Mouse (Mus musculus): ENCODE results near the gene Ttc23. TPM values are rescaled to one million over a fixed set of nuclear protein-coding genes. Genes with fewer than 3 reads are reported as not detected.

The Ttc23 gene
- 5.4 and 8.9 TPM in 2 replicates for polyA plus RNA-seq (2015; fragmentation: Nextera tagmentation; extraction: Ambion mirVana)

DNA sequence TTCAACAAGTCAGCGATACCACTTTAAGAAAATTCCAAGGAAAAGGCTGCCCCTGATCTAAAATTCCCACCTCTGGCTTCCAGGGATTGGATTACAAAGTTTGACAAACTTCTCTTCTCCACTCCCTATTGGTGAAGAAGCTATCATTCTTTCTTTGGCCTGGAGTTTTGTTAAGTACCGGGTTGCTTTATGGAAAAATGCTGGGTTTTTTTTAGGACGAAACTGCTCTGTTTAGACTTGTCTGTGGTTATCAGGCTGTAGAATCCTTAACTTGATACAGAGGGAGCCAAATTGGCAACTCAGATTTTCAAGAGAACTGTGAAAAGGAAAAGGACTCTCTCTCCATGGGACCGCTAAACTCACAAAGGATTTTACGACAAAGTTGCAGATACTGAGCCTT is at the start of gene Ttc23:
Ttc23 (plus strand) TSS at position 134 of the 400 bp plus-strand sequence.
- H3K4me3 ChIP-seq (ENCODE audit: low read depth, low read length), result peak within 1 kb of the TSS; percentile 66
- H3K27ac ChIP-seq (ENCODE audit: low read length), result no peak within 1 kb of the TSS
- H3K4me2 ChIP-seq (ENCODE audit: low read length), result peak within 1 kb of the TSS; percentile 82
- peaks cover 12% of the 10 kb centered on the region for H3K4me1 ChIP-seq (ENCODE audit: control insufficient read depth, insufficient read depth, low read length)
- no peaks in the 10 kb centered on the region for H3K27me3 ChIP-seq (ENCODE audit: control insufficient read depth, insufficient read depth, low read depth, low read length)
- H3K9me3 ChIP-seq (replicated peaks; ENCODE audit: control insufficient read depth, low read length, poor library complexity, severe bottlenecking), result no peaks in the 10 kb centered on the region
- H3K9ac ChIP-seq (ENCODE audit: low read depth, low read length), result peak within 1 kb of the TSS; percentile 83
- H3K36me3 ChIP-seq (ENCODE audit: control insufficient read depth, insufficient read depth, low read length), result no peaks in the 10 kb centered on the region
- ATAC-seq, result no peak
- WGBS, result 0% methylated on average over 5 of the region's 5 CpGs

DNA sequence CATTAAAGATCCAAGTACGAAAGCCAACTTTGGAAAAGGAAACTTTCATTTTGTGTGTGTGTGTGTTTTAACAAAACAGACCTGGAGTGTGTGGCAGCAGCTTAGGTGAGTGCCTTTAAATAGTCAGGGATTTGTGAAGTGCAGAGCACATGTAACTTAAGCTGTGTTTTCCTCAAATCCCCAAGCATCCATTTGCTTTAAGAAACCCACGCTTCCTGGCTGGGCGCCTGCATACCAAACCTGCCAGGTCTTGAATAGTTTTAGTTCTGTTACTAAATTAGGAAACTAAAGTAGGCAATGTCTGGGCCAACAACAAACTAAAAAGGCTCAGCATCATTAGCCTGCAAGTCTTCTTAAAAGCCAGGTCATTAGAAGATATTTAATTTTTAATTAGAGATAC is 49.2 kb upstream of the Ttc23 start:
- Histone ChIP-seq H3K36me3 (ENCODE audit: control insufficient read depth, insufficient read depth, low read length) (0 out of 2 replicates have a peak, but pooled peaks cover 3% of the 10 kb centered on the region), H3K9me3 (replicated peaks; ENCODE audit: control insufficient read depth, low read length, poor library complexity, severe bottlenecking) (no peaks in the 10 kb centered on the region), H3K4me2 (ENCODE audit: low read length) (no peak overlapping the region), H3K27ac (ENCODE audit: low read length) (no peak overlapping the region), H3K27me3 (ENCODE audit: control insufficient read depth, insufficient read depth, low read depth, low read length) (no peaks in the 10 kb centered on the region), H3K4me1 (ENCODE audit: control insufficient read depth, insufficient read depth, low read length) (0 out of 2 replicates have a peak, but pooled peaks cover 2% of the 10 kb centered on the region), H3K9ac (ENCODE audit: low read depth, low read length) (no peak overlapping the region), H3K4me3 (ENCODE audit: low read depth, low read length) (no peak overlapping the region)
- WGBS, result 78% methylated on average over 3 of the region's 3 CpGs
- no peak for ATAC-seq

DNA sequence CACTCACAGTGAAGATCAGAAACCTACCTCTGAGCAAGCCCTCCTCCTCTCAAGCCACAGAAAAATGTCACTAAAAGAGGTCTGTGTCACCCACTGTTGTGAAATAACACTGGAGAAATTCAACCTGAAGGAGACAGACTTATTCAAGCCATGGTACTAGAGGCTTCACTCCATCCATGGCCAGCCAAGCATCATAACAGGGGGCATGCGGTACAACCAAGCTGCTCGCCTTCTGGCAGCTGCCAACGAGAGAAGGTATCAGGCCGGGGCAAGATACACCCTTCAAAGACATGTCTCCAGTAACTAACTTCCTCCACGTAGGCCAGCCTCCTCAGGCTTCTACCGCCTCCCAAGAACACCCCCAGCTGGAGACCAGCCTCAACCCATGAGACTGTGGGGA is 42.1 kb upstream of the Ttc23 start:
- H3K9ac ChIP-seq (ENCODE audit: low read depth, low read length), result no peak overlapping the region
- peaks cover 3% of the 10 kb centered on the region; the same call in 1 of the 2 replicates for H3K4me1 ChIP-seq (ENCODE audit: control insufficient read depth, insufficient read depth, low read length)
- H3K9me3 ChIP-seq (replicated peaks; ENCODE audit: control insufficient read depth, low read length, poor library complexity, severe bottlenecking), result no peaks in the 10 kb centered on the region
- H3K36me3 ChIP-seq (ENCODE audit: control insufficient read depth, insufficient read depth, low read length), result no peaks in the 10 kb centered on the region
- 88% methylated on average over 6 of the region's 6 CpGs for WGBS
- H3K27ac ChIP-seq (ENCODE audit: low read length), result no peak overlapping the region
- H3K4me3 ChIP-seq (ENCODE audit: low read depth, low read length), result no peak overlapping the region
- H3K27me3 ChIP-seq (ENCODE audit: control insufficient read depth, insufficient read depth, low read depth, low read length), result no peaks in the 10 kb centered on the region
- ATAC-seq, result no peak
- no peak overlapping the region for H3K4me2 ChIP-seq (ENCODE audit: low read length)

DNA sequence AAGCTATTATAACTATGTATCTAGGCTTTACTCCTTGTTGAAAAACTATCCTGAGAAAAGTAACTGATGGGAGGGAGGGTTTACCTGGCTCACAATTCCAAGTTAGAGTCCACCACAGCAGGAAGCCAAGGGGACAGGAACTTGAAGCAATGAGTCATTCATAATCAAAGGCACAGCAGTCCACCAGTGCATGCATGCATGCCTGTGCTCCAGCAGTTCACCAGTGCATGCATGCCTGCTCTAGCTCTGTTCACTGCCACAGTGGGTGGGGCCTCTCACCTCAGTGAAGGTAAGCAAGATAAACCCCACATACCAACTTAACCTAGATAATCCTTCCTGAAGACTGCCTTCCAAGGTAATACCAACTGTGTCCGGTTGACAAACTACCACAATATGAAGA is 41.0 kb upstream of the Ttc23 start:
- Histone ChIP-seq H3K9ac (ENCODE audit: low read depth, low read length) (no peak overlapping the region), H3K9me3 (replicated peaks; ENCODE audit: control insufficient read depth, low read length, poor library complexity, severe bottlenecking) (no peaks in the 10 kb centered on the region), H3K4me1 (ENCODE audit: control insufficient read depth, insufficient read depth, low read length) (peaks cover 3% of the 10 kb centered on the region; the same call in 1 of the 2 replicates), H3K4me3 (ENCODE audit: low read depth, low read length) (no peak overlapping the region), H3K36me3 (ENCODE audit: control insufficient read depth, insufficient read depth, low read length) (no peaks in the 10 kb centered on the region), H3K4me2 (ENCODE audit: low read length) (no peak overlapping the region), H3K27me3 (ENCODE audit: control insufficient read depth, insufficient read depth, low read depth, low read length) (no peaks in the 10 kb centered on the region), H3K27ac (ENCODE audit: low read length) (no peak overlapping the region)
- 82% methylated on average over 1 of the region's 1 CpGs for WGBS
- no peak for ATAC-seq

DNA sequence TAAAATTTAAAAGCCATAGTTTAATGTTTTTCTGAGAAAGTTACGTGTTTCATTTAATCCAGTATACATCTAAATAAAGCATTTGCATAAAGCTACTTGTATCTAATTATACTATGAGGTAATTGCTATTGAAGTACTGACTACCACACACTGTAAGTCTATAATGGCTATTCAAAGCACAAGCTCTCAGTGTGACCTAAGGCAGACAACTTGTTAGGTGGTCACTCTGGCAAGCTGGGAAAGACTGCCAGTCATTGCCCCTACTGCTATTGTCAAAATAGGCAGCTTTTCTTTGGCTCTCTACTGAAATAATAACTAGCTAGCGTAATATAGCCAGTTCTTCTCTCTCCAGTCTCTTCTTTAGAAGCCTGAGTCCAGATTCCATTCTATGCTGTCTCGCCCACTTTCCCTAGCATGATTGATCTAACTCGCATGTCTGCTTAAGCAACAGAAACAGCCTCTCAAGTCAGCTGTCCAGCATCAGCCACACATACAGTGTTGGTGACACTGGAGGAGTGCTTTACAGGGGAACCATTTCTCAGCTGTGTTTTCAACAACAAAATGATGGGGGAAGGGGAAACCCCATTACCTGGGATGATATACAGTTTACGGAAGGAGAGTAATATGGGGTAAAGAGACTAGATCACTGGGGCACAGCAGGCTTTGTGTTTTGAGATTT is 39.4 kb upstream of the Ttc23 start:
- Histone ChIP-seq H3K27me3 (ENCODE audit: control insufficient read depth, insufficient read depth, low read depth, low read length) (no peaks in the 10 kb centered on the region), H3K9ac (ENCODE audit: low read depth, low read length) (no peak overlapping the region; the same call in 1 of the 2 replicates), H3K36me3 (ENCODE audit: control insufficient read depth, insufficient read depth, low read length) (no peaks in the 10 kb centered on the region), H3K4me1 (ENCODE audit: control insufficient read depth, insufficient read depth, low read length) (peaks cover 3% of the 10 kb centered on the region; the same call in 1 of the 2 replicates), H3K9me3 (replicated peaks; ENCODE audit: control insufficient read depth, low read length, poor library complexity, severe bottlenecking) (no peaks in the 10 kb centered on the region), H3K4me3 (ENCODE audit: low read depth, low read length) (no peak overlapping the region), H3K4me2 (ENCODE audit: low read length) (no peak overlapping the region), H3K27ac (ENCODE audit: low read length) (no peak overlapping the region)
- peak; percentile 45; the same call in 1 of the 2 replicates for ATAC-seq
- 42% methylated on average over 5 of the region's 5 CpGs for WGBS

DNA sequence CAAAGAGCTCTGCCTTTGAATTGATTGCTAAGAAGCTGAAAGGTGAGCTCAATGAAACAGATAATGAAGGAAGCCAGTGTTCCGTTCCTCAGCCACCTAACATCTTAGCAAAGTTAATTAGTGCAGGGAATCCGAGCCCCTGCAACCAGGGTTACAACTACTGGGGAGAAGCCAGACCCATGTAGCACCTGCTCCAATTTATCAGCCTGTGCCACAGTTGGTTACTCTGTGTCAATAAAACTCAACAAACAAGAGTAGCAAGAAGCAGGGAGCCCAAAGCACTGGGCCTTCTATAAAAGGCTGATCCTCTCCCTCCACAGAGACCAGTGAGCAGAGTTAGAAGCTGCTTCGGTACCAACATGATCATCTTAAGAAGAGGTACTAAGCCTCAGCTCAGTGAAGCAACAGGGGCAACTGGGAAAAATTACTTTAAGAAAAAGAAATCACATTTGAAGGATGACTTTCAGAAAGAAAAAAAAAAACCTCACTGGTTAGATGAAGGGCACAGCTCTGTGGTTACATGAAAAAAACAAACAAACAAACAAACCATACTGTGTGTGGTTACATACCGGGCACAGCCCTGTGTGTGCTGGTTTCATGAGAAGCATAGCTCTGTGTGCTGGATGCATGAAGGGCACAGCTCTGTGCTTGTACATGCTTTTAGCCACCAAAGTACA is 38.7 kb upstream of the Ttc23 start:
- no peak overlapping the region for H3K4me2 ChIP-seq (ENCODE audit: low read length)
- H3K36me3 ChIP-seq (ENCODE audit: control insufficient read depth, insufficient read depth, low read length), result no peaks in the 10 kb centered on the region
- H3K9me3 ChIP-seq (replicated peaks; ENCODE audit: control insufficient read depth, low read length, poor library complexity, severe bottlenecking), result no peaks in the 10 kb centered on the region
- 34% methylated on average over 4 of the region's 4 CpGs for WGBS
- ATAC-seq, result 0 out of 2 replicates have a peak, but pooled peaks have one; percentile 51
- no peak overlapping the region for H3K4me3 ChIP-seq (ENCODE audit: low read depth, low read length)
- H3K4me1 ChIP-seq (ENCODE audit: control insufficient read depth, insufficient read depth, low read length), result peaks cover 3% of the 10 kb centered on the region; the same call in 1 of the 2 replicates
- H3K27ac ChIP-seq (ENCODE audit: low read length), result no peak overlapping the region
- no peak overlapping the region for H3K9ac ChIP-seq (ENCODE audit: low read depth, low read length)
- no peaks in the 10 kb centered on the region for H3K27me3 ChIP-seq (ENCODE audit: control insufficient read depth, insufficient read depth, low read depth, low read length)

DNA sequence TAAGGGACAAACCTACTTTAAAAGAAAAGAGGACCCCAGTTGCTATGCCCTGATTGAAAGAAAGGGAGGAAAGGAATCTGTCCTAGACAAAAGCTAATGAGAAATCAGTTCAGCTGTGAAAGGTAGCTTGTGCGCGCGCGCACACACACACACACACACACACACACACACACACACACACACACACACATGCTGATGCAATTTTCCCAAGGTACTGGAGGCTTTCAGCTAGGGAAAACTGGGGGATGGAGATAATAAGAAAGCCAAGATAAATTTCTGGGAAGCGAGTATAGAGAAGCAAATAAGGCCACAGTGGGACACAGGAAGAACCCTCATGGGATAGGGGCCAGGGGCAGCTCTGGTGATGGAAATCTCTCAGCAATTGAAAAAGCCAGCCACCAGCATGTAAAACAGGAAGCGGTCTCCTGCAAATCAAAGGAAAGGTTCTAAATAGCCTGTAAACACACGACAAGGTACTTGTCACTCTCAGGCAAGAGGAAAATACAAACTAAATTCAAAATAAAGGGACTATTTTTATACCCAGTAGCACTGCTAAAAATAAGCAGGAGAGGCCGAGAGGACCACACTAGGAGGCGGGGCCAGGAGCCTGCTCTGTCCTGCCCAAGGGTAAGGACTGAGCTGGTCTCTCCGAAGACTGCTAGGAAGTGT is 33.3 kb upstream of the Ttc23 start:
- H3K4me1 ChIP-seq (ENCODE audit: control insufficient read depth, insufficient read depth, low read length), result peaks cover 7% of the 10 kb centered on the region
- no peak overlapping the region for H3K27ac ChIP-seq (ENCODE audit: low read length)
- H3K27me3 ChIP-seq (ENCODE audit: control insufficient read depth, insufficient read depth, low read depth, low read length), result no peaks in the 10 kb centered on the region
- H3K4me3 ChIP-seq (ENCODE audit: low read depth, low read length), result no peak overlapping the region
- ATAC-seq, result no peak
- H3K9me3 ChIP-seq (replicated peaks; ENCODE audit: control insufficient read depth, low read length, poor library complexity, severe bottlenecking), result no peaks in the 10 kb centered on the region
- H3K4me2 ChIP-seq (ENCODE audit: low read length), result no peak overlapping the region
- no peak overlapping the region for H3K9ac ChIP-seq (ENCODE audit: low read depth, low read length)
- 35% methylated on average over 10 of the region's 10 CpGs for WGBS
- no peaks in the 10 kb centered on the region for H3K36me3 ChIP-seq (ENCODE audit: control insufficient read depth, insufficient read depth, low read length)

DNA sequence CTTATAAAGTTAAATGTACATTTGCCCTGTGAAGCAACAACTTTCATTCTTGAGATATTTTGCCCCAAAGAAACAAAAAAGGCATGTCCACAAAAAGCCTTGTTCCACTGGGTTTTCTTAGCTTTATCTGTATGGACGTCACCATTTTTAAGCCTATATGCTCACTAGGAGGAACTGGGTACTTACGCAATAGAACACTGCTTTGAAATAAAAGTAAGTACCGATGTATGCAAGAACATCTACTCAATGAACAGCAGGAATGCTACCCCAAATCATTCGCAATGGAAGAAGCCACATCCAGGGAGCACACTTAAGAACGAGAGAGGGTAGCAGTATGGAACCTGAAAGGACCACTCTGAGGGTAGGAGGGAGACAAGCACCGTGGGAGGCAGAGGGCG is 32.7 kb upstream of the Ttc23 start:
- Histone ChIP-seq H3K4me3 (ENCODE audit: low read depth, low read length) (no peak overlapping the region), H3K9me3 (replicated peaks; ENCODE audit: control insufficient read depth, low read length, poor library complexity, severe bottlenecking) (no peaks in the 10 kb centered on the region), H3K9ac (ENCODE audit: low read depth, low read length) (no peak overlapping the region), H3K27me3 (ENCODE audit: control insufficient read depth, insufficient read depth, low read depth, low read length) (no peaks in the 10 kb centered on the region), H3K4me1 (ENCODE audit: control insufficient read depth, insufficient read depth, low read length) (peaks cover 7% of the 10 kb centered on the region), H3K36me3 (ENCODE audit: control insufficient read depth, insufficient read depth, low read length) (no peaks in the 10 kb centered on the region), H3K4me2 (ENCODE audit: low read length) (no peak overlapping the region), H3K27ac (ENCODE audit: low read length) (no peak overlapping the region)
- ATAC-seq, result no peak
- WGBS, result 87% methylated on average over 7 of the region's 7 CpGs

DNA sequence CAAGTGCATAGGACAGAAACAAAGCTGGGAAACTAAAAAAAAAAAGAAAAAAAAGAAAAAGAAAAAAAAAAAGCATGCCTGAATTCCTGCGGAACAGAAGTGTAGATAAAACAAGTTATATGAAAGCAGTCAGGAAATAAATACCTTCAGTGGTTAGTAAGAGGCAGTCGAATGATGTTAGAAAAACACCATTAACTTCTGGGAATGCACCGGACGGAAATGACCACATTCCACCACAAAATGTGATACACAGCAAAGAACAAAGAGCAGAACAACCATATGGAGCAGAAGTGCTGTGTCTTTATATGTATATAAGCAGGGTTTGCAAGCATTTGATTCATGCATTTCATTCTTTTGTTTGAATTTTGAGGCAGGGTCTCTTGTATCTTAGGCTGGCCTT is 30.3 kb upstream of the Ttc23 start:
- H3K9me3 ChIP-seq (replicated peaks; ENCODE audit: control insufficient read depth, low read length, poor library complexity, severe bottlenecking), result no peaks in the 10 kb centered on the region
- no peak overlapping the region for H3K27ac ChIP-seq (ENCODE audit: low read length)
- no peak for ATAC-seq
- H3K4me1 ChIP-seq (ENCODE audit: control insufficient read depth, insufficient read depth, low read length), result peaks cover 7% of the 10 kb centered on the region
- H3K4me3 ChIP-seq (ENCODE audit: low read depth, low read length), result no peak overlapping the region
- no peaks in the 10 kb centered on the region for H3K27me3 ChIP-seq (ENCODE audit: control insufficient read depth, insufficient read depth, low read depth, low read length)
- H3K36me3 ChIP-seq (ENCODE audit: control insufficient read depth, insufficient read depth, low read length), result no peaks in the 10 kb centered on the region
- no peak overlapping the region for H3K9ac ChIP-seq (ENCODE audit: low read depth, low read length)
- 89% methylated on average over 4 of the region's 4 CpGs for WGBS
- no peak overlapping the region for H3K4me2 ChIP-seq (ENCODE audit: low read length)

Data from midbrain, embryonic 16.5 days (tissue).